Mouse (Mus musculus) liver, embryonic 11.5 days (tissue): ENCODE data around the gene Dpp7. TPM values are rescaled to one million over a fixed set of nuclear protein-coding genes. Genes with fewer than 3 reads are reported as not detected.
A peak's percentile ranks its signal among the peaks of the same experiment; 100 is the strongest.

Experiments
- ATAC-seq: fragments of 200-750 bp; cut with Nextera tagmentation; replicated peaks from 2 replicates; pipeline ENCODE4 v1.8.0; 2017; ENCODE audit warnings: moderate number of reproducible peaks, mild to moderate bottlenecking, moderate TSS enrichment, moderate library complexity; ENCODE audit not compliant: low FRiP score
- DNase-seq: peaks from one replicate; pipeline ENCODE4 v3.0.0-alpha.2; 2017; ENCODE audit warnings: low spot score
- H3K27ac ChIP-seq: fragments of 300-500 bp; sonication (generic); 2 replicates; pipeline ENCODE4 v1.5.1; 2014; ENCODE audit warnings: mild to moderate bottlenecking, low read depth, low read length, control low read depth
- H3K27me3 ChIP-seq: fragments of 300-500 bp; sonication (generic); replicated peaks from 2 replicates; pipeline ENCODE4 v1.6.1; 2014; ENCODE audit warnings: low read length, mixed read lengths; ENCODE audit not compliant: control insufficient read depth, insufficient read depth
- H3K36me3 ChIP-seq: fragments of 300-500 bp; sonication (generic); 2 replicates; pipeline ENCODE4 v1.6.1; 2014; ENCODE audit warnings: mild to moderate bottlenecking, low read length, moderate library complexity, mixed read lengths; ENCODE audit not compliant: control insufficient read depth, insufficient read depth
- H3K4me1 ChIP-seq: fragments of 300-500 bp; sonication (generic); replicated peaks from 2 replicates; pipeline ENCODE4 v1.6.1; 2014; ENCODE audit warnings: low read length, mixed read lengths; ENCODE audit not compliant: control insufficient read depth, insufficient read depth
- H3K4me2 ChIP-seq: fragments of 300-500 bp; sonication (generic); 2 replicates; pipeline ENCODE4 v1.6.1; 2014; ENCODE audit warnings: mild to moderate bottlenecking, control low read depth, moderate library complexity
- H3K4me3 ChIP-seq: fragments of 300-500 bp; sonication (generic); 2 replicates; pipeline ENCODE4 v1.5.1; 2014; ENCODE audit warnings: low read depth, low read length, control low read depth
- H3K9ac ChIP-seq: fragments of 300-500 bp; sonication (generic); 2 replicates; pipeline ENCODE4 v1.6.1; 2014; ENCODE audit warnings: low read depth, low read length, control low read depth
- H3K9me3 ChIP-seq: fragments of 300-500 bp; sonication (generic); 2 replicates; pipeline ENCODE4 v1.6.1; 2016; ENCODE audit warnings: low read length, inconsistent platforms, mixed read lengths; ENCODE audit not compliant: control insufficient read depth
- WGBS: fragments of 180-500 bp; shearing (Covaris S2); extraction: QIAGEN DNeasy Blood & Tissue Kit; methylation state at CpG from one replicate; pipeline ENCODE4 v1.1.7; 2014; 5-methylcytosine and 5-hydroxymethylcytosine counted together
- polyA plus RNA-seq: library from polyadenylated mRNA; unstranded; fragments of >200 nt; fragmentation: Nextera tagmentation; extraction: Ambion mirVana; gene quantifications from 2 replicates; pipeline ENCODE4 v1.2.1, GENCODE M21; 2014

Dpp7 gene
- polyA plus RNA-seq, 1 experiment from 2014 or later: 18.3 TPM

DNA sequence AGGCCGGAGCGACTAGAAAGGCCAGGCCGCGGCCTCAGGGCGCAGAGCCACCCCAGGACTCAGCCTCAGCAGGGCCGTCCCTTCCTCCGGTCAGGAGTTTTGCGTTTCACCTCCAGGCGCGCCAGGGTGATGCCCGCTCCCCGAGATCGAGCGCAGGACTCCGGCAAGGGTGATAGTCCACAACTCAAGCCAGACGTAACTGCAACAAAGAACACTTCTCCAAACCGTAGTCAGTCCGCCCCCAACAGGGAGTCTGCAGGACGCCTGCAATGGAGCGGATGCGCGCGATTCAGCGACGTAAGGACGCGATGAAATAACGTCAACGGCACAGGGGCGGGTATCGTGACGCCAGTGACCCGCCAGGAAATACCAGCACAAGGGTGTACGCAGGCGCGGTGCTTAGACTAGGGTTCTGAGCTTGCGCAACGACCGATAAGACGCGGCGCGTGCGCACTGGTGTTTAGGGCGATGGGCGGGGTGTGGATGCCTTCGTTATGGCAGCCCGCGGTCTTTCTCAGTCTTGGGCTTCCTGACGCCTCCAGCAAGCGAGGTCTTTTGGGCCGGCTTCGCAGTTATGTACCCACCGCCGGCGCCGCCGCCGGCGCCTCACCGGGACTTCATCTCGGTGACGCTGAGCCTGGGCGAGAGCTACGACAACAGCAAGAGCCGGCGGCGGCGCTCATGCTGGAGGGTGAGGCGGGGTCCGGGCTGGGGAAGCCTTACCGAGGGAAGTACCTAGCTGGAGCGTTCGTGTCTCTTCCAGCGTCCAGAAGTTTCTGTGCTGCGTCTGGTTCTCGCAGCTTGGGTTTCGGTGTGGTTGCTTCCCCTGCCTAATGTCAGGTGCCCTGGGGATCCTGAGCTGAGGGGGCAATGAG lies 23.6 kb downstream of the Dpp7 start, which contains the start of gene Man1b1:
Gene Man1b1 (plus strand): TSS at position 53 of the 875 bp plus-strand sequence.
- under 1% methylated on average over 78 of the region's 78 CpGs for WGBS

DNA sequence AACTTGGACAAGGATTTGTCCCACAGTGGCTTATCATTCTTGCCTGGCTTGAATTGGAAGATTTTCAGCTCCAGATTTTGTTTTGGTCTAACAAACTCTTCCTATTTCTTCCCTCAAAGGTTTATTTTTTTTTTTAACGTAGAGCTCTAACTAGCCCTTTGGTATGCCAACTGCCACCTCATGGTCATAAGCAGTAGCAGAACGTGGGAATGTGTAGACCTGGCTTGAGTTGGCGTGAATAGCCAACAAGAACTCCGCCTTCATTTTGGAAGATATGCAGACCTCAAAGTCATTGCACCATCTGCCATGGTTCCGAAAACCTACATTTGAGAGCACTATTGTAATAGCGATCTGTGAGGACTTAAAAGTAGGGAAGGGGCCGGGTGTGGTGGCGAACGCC lies 24.7 kb downstream of the Dpp7 start:
- DNase-seq (no peak), ATAC-seq (no peak)
- Histone ChIP-seq H3K9me3 (no peaks in the 10 kb centered on the region), H3K27ac (no peak overlapping the region), H3K4me1 (peaks cover 13% of the 10 kb centered on the region), H3K9ac (peak overlapping the region; percentile 91), H3K4me3 (peak overlapping the region; percentile 88), H3K4me2 (peak overlapping the region; percentile 75), H3K27me3 (no peaks in the 10 kb centered on the region), H3K36me3 (peaks cover 14% of the 10 kb centered on the region)
- 45% methylated on average over 9 of the region's 9 CpGs for WGBS

More for the DNA sequence above, 23.6 kb downstream of the Dpp7 start, which contains the start of gene Man1b1:
- Histone ChIP-seq H3K4me1 (peaks cover 13% of the 10 kb centered on the region), H3K27me3 (no peaks in the 10 kb centered on the region), H3K27ac (peak within 1 kb of the TSS; percentile 84), H3K4me3 (peak within 1 kb of the TSS; percentile 88), H3K9me3 (no peaks in the 10 kb centered on the region), H3K36me3 (peaks cover 21% of the 10 kb centered on the region), H3K9ac (peak within 1 kb of the TSS; percentile 91), H3K4me2 (peak within 1 kb of the TSS; percentile 97)
- peak; percentile 97 for ATAC-seq
- DNase-seq: peak; percentile 98

GRCm38 (mm10) chr2:25328440-25328839 lies 27.7 kb downstream of the Dpp7 start:
- 36% methylated on average over 7 of the region's 7 CpGs for WGBS

GRCm38 (mm10) chr2:25326036-25326435 lies 30.1 kb downstream of the Dpp7 start:
- ATAC-seq (no peak), DNase-seq (no peak)
- no peaks in the 10 kb centered on the region for H3K36me3 ChIP-seq
- H3K27me3 ChIP-seq: peaks cover 9% of the 10 kb centered on the region; the same call in 1 of the 2 replicates
- no peak overlapping the region for H3K4me2 ChIP-seq
- H3K9ac ChIP-seq: no peak overlapping the region
- 69% methylated on average over 2 of the region's 2 CpGs for WGBS
- no peak overlapping the region for H3K4me3 ChIP-seq
- H3K27ac ChIP-seq: no peak overlapping the region
- H3K9me3 ChIP-seq: no peaks in the 10 kb centered on the region
- peaks cover under 1% of the 10 kb centered on the region for H3K4me1 ChIP-seq

More at GRCm38 (mm10) chr2:25328440-25328839, 27.7 kb downstream of the Dpp7 start:
- no peak overlapping the region for H3K27ac ChIP-seq
- no peaks in the 10 kb centered on the region for H3K27me3 ChIP-seq
- no peak for ATAC-seq
- H3K4me1 ChIP-seq: peaks cover 9% of the 10 kb centered on the region
- H3K4me3 ChIP-seq: no peak overlapping the region
- H3K36me3 ChIP-seq: no peaks in the 10 kb centered on the region
- no peak for DNase-seq
- no peaks in the 10 kb centered on the region for H3K9me3 ChIP-seq
- no peak overlapping the region for H3K4me2 ChIP-seq
- H3K9ac ChIP-seq: no peak overlapping the region

GRCm38 (mm10) chr2:25320084-25320483 lies 36.1 kb downstream of the Dpp7 start:
- Histone ChIP-seq H3K9ac (no peak overlapping the region), H3K4me1 (no peaks in the 10 kb centered on the region), H3K27me3 (peaks cover 58% of the 10 kb centered on the region), H3K4me2 (no peak overlapping the region), H3K4me3 (no peak overlapping the region), H3K27ac (no peak overlapping the region), H3K9me3 (no peaks in the 10 kb centered on the region), H3K36me3 (no peaks in the 10 kb centered on the region)
- WGBS: 31% methylated on average over 2 of the region's 2 CpGs
- ATAC-seq (no peak), DNase-seq (no peak)

DNA sequence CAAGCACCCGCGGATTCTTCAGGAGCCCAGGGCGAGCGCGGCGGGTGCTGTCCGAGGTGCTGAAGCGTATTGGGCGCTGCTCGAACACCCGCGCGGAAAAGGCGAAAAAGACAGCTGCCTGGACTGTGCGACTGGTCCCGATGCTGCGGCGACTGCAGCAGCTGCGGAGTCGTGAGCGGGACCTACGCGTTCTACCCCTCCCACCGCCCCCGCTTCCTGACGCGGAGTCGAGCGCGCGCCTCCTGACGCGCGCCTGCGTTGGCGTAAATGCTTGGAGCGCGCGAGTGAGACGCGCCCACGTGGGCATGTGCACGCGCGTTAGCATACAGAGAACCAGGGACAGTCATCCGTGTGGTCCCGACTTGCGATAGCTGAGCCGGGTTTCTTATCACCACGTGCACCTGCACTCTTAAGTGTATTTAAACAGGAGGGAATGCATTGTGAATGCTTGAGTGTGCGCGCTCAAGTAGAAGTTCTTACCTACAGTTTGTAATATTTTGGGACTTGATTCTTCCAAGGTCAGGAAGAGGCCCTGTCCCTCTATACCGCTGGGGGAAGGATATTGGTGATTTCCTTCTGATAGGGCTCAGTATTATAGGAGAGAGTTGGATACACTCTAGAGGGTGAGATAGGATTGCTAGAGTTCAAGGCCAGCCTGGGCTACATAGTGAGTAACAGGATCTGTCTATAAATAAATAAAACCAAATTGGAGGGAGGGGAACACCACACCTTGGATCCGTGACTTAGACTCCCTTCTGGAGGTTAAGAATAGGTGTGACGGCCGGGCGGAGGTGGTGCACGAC lies 37.0 kb downstream of the Dpp7 start, which contains the start of gene Grin1:
Gene Grin1 (minus strand): TSS at position 217 of the 803 bp plus-strand sequence.
- no peaks in the 10 kb centered on the region for H3K4me1 ChIP-seq
- H3K27ac ChIP-seq: no peak within 1 kb of the TSS
- peak; percentile 47 for ATAC-seq
- H3K4me3 ChIP-seq: peak within 1 kb of the TSS; percentile 34
- no peaks in the 10 kb centered on the region for H3K36me3 ChIP-seq
- DNase-seq: peak; percentile 80
- peaks cover 58% of the 10 kb centered on the region for H3K27me3 ChIP-seq
- H3K4me2 ChIP-seq: peak within 1 kb of the TSS; percentile 58
- 10% methylated on average over 58 of the region's 58 CpGs for WGBS
- H3K9ac ChIP-seq: no peak within 1 kb of the TSS
- H3K9me3 ChIP-seq: no peaks in the 10 kb centered on the region

- no peaks in the 10 kb centered on the region for H3K4me1 ChIP-seq
- H3K4me2 ChIP-seq: peak overlapping the region; percentile 58
- no peaks in the 10 kb centered on the region for H3K36me3 ChIP-seq
- peaks cover 65% of the 10 kb centered on the region for H3K27me3 ChIP-seq
- H3K27ac ChIP-seq: no peak overlapping the region
- no peak for DNase-seq
- no peak for ATAC-seq
- no peak overlapping the region for H3K9ac ChIP-seq
- peak overlapping the region; percentile 34 for H3K4me3 ChIP-seq
- H3K9me3 ChIP-seq: no peaks in the 10 kb centered on the region
- 7% methylated on average over 31 of the region's 31 CpGs for WGBS
Observed at GRCm38 (mm10) chr2:25318119-25318966, 37.8 kb downstream of the Dpp7 start.

- peaks cover 73% of the 10 kb centered on the region for H3K27me3 ChIP-seq
- no peak for ATAC-seq
Observed at GRCm38 (mm10) chr2:25311491-25311891, 44.7 kb downstream of the Dpp7 start.

More at GRCm38 (mm10) chr2:25311491-25311891, 44.7 kb downstream of the Dpp7 start:
- Histone ChIP-seq H3K27ac (no peak overlapping the region), H3K36me3 (no peaks in the 10 kb centered on the region), H3K9ac (no peak overlapping the region), H3K4me3 (no peak overlapping the region), H3K4me1 (no peaks in the 10 kb centered on the region), H3K9me3 (no peaks in the 10 kb centered on the region), H3K4me2 (no peak overlapping the region)
- DNase-seq: no peak
- WGBS: 4% methylated on average over 11 of the region's 11 CpGs
